Mouse (Mus musculus) megakaryocyte progenitor cell, adult 5-6 weeks (primary cell): Measurements from ENCODE around the gene Gm17617. TPM values are rescaled to one million over a fixed set of nuclear protein-coding genes. Genes with fewer than 3 reads are reported as not detected.

Experiments used
- ATAC-seq: replicated peaks from 2 replicates; pipeline ENCODE4 v1.8.0; 2016; ENCODE audit warnings: mild to moderate bottlenecking, moderate TSS enrichment, inconsistent platforms; ENCODE audit not compliant: poor library complexity
- total RNA-seq, 2 experiments: library from RNA; stranded (forward) in 1 of 2; stranded (reverse) in 1 of 2; fragments of 157-497, 149-512 nt in 1 of 2; fragments of 200-1000 nt in 1 of 2; gene quantifications; 2 replicates each; pipeline versions ENCODE4 v1.2.3 to v1.2.4; 2015 to 2017

Gene Gm17617
- not detected in 2 replicates for total RNA-seq (2015)
- total RNA-seq (2017), result not detected in 2 replicates

GRCm38 (mm10) chr13:55133448-55133847, at the start of gene Gm17617:
TSS of gene Gm17617 (minus strand) at chr13:55133548.
- ATAC-seq, result no peak

GRCm38 (mm10) chr13:55182173-55182894, 49.0 kb upstream of the Gm17617 start:
- peak; percentile 92 for ATAC-seq

- ATAC-seq, result no peak
Observed at GRCm38 (mm10) chr13:55181786-55182172, 48.4 kb upstream of the Gm17617 start.

GRCm38 (mm10) chr13:55179591-55179990, 46.2 kb upstream of the Gm17617 start:
- no peak for ATAC-seq

GRCm38 (mm10) chr13:55178556-55178955, 45.2 kb upstream of the Gm17617 start:
- peak; percentile 62 for ATAC-seq

GRCm38 (mm10) chr13:55177903-55178496, 44.7 kb upstream of the Gm17617 start:
- ATAC-seq, result no peak

- ATAC-seq, result no peak
Observed at GRCm38 (mm10) chr13:55176265-55176664, 42.9 kb upstream of the Gm17617 start.

GRCm38 (mm10) chr13:55174347-55174746, 41.0 kb upstream of the Gm17617 start:
- ATAC-seq, result no peak

- ATAC-seq, result no peak
Observed at GRCm38 (mm10) chr13:55172336-55172770, 39.0 kb upstream of the Gm17617 start.

GRCm38 (mm10) chr13:55171517-55172335, 38.4 kb upstream of the Gm17617 start:
- peak; percentile 42; the same call in 1 of the 2 replicates for ATAC-seq

- no peak for ATAC-seq
Observed at GRCm38 (mm10) chr13:55168958-55169369, 35.6 kb upstream of the Gm17617 start.

GRCm38 (mm10) chr13:55168255-55168654, 34.9 kb upstream of the Gm17617 start:
- ATAC-seq, result no peak

- ATAC-seq, result no peak
Observed at GRCm38 (mm10) chr13:55167798-55168197, 34.5 kb upstream of the Gm17617 start.

GRCm38 (mm10) chr13:55166806-55167725, 33.7 kb upstream of the Gm17617 start:
- ATAC-seq, result no peak

GRCm38 (mm10) chr13:55165831-55166339, 32.5 kb upstream of the Gm17617 start:
- no peak for ATAC-seq

GRCm38 (mm10) chr13:55163553-55163952, 30.2 kb upstream of the Gm17617 start:
- ATAC-seq, result no peak

GRCm38 (mm10) chr13:55162365-55162764, 29.0 kb upstream of the Gm17617 start:
- ATAC-seq, result no peak

- ATAC-seq, result no peak
Observed at GRCm38 (mm10) chr13:55153951-55154350, 20.6 kb upstream of the Gm17617 start.

GRCm38 (mm10) chr13:55152621-55153415, 19.5 kb upstream of the Gm17617 start, which contains the start of gene Fgfr4:
TSS of gene Fgfr4 (plus strand) at chr13:55152640.
- no peak for ATAC-seq
